Mouse (Mus musculus) hindbrain, embryonic 11.5 days (tissue): ENCODE measurements around the gene Prg3. TPM values are rescaled to one million over a fixed set of nuclear protein-coding genes. Genes with fewer than 3 reads are reported as not detected.

ENCODE experiments used
- ATAC-seq: fragments of 200-750 bp; cut with Nextera tagmentation; 2 replicates; pipeline ENCODE4 v1.8.0; 2017; ENCODE audit warnings: mild to moderate bottlenecking, moderate TSS enrichment, moderate library complexity; ENCODE audit not compliant: low FRiP score
- DNase-seq: peaks from one replicate; pipeline ENCODE4 v3.0.0-alpha.2; 2015; ENCODE audit warnings: low spot score
- H3K27ac ChIP-seq: fragments of 300-500 bp; sonication (generic); 2 replicates; pipeline ENCODE4 v1.5.1; 2014; ENCODE audit warnings: mild to moderate bottlenecking, low read depth, low read length
- H3K27me3 ChIP-seq: fragments of 300-500 bp; sonication (generic); 2 replicates; pipeline ENCODE4 v1.6.1; 2014; ENCODE audit warnings: mild to moderate bottlenecking, low read length, moderate library complexity, mixed read lengths; ENCODE audit not compliant: control insufficient read depth, insufficient read depth
- H3K36me3 ChIP-seq: fragments of 300-500 bp; sonication (generic); 2 replicates; pipeline ENCODE4 v1.6.1; 2014; ENCODE audit warnings: mild to moderate bottlenecking, low read length, moderate library complexity, mixed read lengths; ENCODE audit not compliant: control insufficient read depth, insufficient read depth
- H3K4me1 ChIP-seq: fragments of 300-500 bp; sonication (generic); replicated peaks from 2 replicates; pipeline ENCODE4 v1.6.1; 2014; ENCODE audit warnings: low read length, mixed read lengths; ENCODE audit not compliant: control insufficient read depth, insufficient read depth
- H3K4me2 ChIP-seq: fragments of 300-500 bp; sonication (generic); replicated peaks from 2 replicates; pipeline ENCODE4 v1.6.1; 2014; ENCODE audit warnings: mild to moderate bottlenecking, low read depth, low read length
- H3K4me3 ChIP-seq: fragments of 300-500 bp; sonication (generic); 2 replicates; pipeline ENCODE4 v1.5.1; 2014; ENCODE audit warnings: low read depth, low read length
- H3K9ac ChIP-seq: fragments of 300-500 bp; sonication (generic); 2 replicates; pipeline ENCODE4 v1.6.1; 2014; ENCODE audit warnings: low read depth, low read length
- H3K9me3 ChIP-seq: fragments of 300-500 bp; sonication (generic); 2 replicates; pipeline ENCODE4 v1.6.1; 2016; ENCODE audit warnings: low read length; ENCODE audit not compliant: control insufficient read depth
- WGBS: fragments of 180-500 bp; shearing (Covaris S2); extraction: QIAGEN DNeasy Blood & Tissue Kit; methylation state at CpG from one replicate; pipeline ENCODE4 v1.1.7; 2014; 5-methylcytosine and 5-hydroxymethylcytosine counted together
- polyA plus RNA-seq: library from polyadenylated mRNA; unstranded; fragments of >200 nt; fragmentation: Nextera tagmentation; extraction: Ambion mirVana; gene quantifications from 2 replicates; pipeline ENCODE4 v1.2.1, GENCODE M21; 2014

Gene Prg3
- not detected in 2 replicates for polyA plus RNA-seq

DNA sequence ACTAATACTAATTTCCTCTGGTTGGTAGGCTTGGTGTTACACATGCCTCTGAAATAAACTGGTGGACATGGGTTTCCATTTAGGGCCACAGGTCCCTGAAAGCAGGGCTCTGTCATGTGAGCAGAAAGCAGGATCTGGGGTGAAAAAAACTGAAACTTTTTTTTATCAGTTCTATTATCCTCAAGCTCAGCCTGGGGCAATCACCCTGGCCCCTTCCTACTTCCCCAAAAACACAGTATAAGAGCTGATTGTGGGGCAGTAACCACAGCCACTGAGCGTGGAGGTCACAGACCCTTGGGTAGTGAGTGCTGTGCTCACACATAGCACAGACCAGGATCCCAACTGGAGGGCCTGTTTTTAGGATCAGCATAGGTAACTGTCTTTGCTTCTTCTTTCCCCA, at the start of gene Prg3:
Gene Prg3 (plus strand): TSS at position 286 of the 400 bp plus-strand sequence.
- WGBS, result 73% methylated on average over 1 of the region's 1 CpGs
- H3K9me3 ChIP-seq, result no peaks in the 10 kb centered on the region

GRCm38 (mm10) chr2:84938249-84938946, 49.6 kb upstream of the Prg3 start:
- H3K4me1 ChIP-seq, result no peaks in the 10 kb centered on the region
- H3K27me3 ChIP-seq, result no peaks in the 10 kb centered on the region
- H3K9ac ChIP-seq, result no peak overlapping the region
- no peak for ATAC-seq
- H3K4me2 ChIP-seq, result no peak overlapping the region
- WGBS, result 80% methylated on average over 5 of the region's 5 CpGs
- H3K36me3 ChIP-seq, result no peaks in the 10 kb centered on the region
- no peak overlapping the region for H3K4me3 ChIP-seq
- H3K27ac ChIP-seq, result no peak overlapping the region
- H3K9me3 ChIP-seq, result no peaks in the 10 kb centered on the region
- DNase-seq, result no peak

More for the DNA sequence above, at the start of gene Prg3:
- no peaks in the 10 kb centered on the region for H3K36me3 ChIP-seq
- DNase-seq (no peak), ATAC-seq (no peak)
- H3K27ac ChIP-seq, result no peak within 1 kb of the TSS
- no peak within 1 kb of the TSS for H3K9ac ChIP-seq
- no peaks in the 10 kb centered on the region for H3K4me1 ChIP-seq
- no peak within 1 kb of the TSS for H3K4me3 ChIP-seq
- H3K4me2 ChIP-seq, result no peak within 1 kb of the TSS
- H3K27me3 ChIP-seq, result no peaks in the 10 kb centered on the region

DNA sequence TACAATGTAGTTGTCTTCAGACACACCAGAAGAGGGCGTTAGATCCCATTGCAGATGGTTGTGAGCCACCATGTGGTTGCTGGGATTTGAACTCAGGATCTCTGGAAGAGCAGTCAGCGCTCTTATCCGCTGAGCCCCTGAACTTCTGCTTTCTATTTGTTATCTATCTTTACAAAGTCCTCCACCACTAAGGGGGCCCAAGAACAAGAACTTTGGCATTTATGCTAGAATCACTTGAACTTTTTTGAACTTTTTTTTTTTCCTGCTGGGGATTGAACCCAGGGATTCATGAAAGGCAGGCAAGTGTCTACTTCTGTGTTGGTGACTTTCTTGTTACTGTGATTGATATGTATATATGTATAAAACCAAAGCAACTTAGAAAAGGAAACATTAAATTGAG, 48.7 kb upstream of the Prg3 start:
- DNase-seq (no peak), ATAC-seq (no peak)
- H3K36me3 ChIP-seq, result no peaks in the 10 kb centered on the region
- H3K4me2 ChIP-seq, result no peak overlapping the region
- no peaks in the 10 kb centered on the region for H3K9me3 ChIP-seq
- H3K27me3 ChIP-seq, result no peaks in the 10 kb centered on the region
- no peak overlapping the region for H3K4me3 ChIP-seq
- H3K4me1 ChIP-seq, result no peaks in the 10 kb centered on the region
- H3K27ac ChIP-seq, result no peak overlapping the region
- no peak overlapping the region for H3K9ac ChIP-seq
- WGBS, result 95% methylated on average over 3 of the region's 3 CpGs

DNA sequence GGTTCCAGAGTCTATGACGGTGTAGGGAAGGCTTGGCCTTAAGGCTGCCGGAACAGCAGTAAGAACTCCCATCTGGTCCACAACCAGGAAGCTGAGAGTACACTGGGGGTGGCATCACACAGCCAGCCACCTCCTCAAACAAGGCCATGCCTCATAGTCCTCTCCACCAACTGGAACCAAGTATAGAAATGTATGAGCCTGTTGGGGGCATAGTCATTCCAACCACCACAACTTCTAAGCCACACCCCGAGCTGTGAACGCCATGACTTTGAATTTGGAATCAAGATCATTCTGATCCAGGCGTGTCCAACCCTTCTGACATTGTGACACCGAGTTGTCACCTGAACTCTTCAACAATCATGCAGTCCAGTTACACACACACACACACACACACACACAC, 48.3 kb upstream of the Prg3 start:
- Histone ChIP-seq H3K9me3 (no peaks in the 10 kb centered on the region), H3K4me2 (no peak overlapping the region), H3K4me1 (no peaks in the 10 kb centered on the region), H3K27ac (no peak overlapping the region), H3K9ac (no peak overlapping the region), H3K36me3 (no peaks in the 10 kb centered on the region), H3K4me3 (no peak overlapping the region), H3K27me3 (no peaks in the 10 kb centered on the region)
- no peak for ATAC-seq
- 95% methylated on average over 6 of the region's 6 CpGs for WGBS
- no peak for DNase-seq

GRCm38 (mm10) chr2:84941332-84941731, 46.7 kb upstream of the Prg3 start:
- H3K4me2 ChIP-seq, result no peak overlapping the region
- H3K36me3 ChIP-seq, result no peaks in the 10 kb centered on the region
- no peak overlapping the region for H3K9ac ChIP-seq
- DNase-seq (no peak), ATAC-seq (no peak)
- no peaks in the 10 kb centered on the region for H3K9me3 ChIP-seq
- H3K4me1 ChIP-seq, result no peaks in the 10 kb centered on the region
- 79% methylated on average over 2 of the region's 2 CpGs for WGBS
- H3K4me3 ChIP-seq, result no peak overlapping the region
- H3K27ac ChIP-seq, result no peak overlapping the region
- H3K27me3 ChIP-seq, result no peaks in the 10 kb centered on the region

DNA sequence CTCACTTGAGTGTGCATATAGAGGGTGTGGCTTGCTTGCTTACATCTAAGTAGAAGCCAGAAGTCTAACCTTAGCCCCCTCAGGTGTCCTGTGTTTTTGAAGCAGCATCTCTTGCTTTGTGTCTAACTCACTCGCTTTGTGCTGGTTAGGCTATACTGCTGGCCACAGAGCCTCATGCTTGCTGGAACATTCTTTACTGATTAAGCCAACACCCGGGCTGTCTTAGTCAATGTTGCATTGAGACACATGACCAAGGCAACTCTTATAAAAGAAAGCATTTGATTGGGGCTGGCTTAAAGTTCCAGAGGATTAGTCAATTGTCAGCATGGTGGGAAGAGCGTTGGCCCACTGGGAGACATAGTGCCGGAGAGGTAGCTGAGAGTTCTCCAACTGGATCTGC, 46.2 kb upstream of the Prg3 start:
- Histone ChIP-seq H3K36me3 (no peaks in the 10 kb centered on the region), H3K9me3 (no peaks in the 10 kb centered on the region), H3K4me1 (no peaks in the 10 kb centered on the region), H3K27me3 (no peaks in the 10 kb centered on the region), H3K9ac (no peak overlapping the region), H3K4me2 (no peak overlapping the region), H3K27ac (no peak overlapping the region), H3K4me3 (no peak overlapping the region)
- 93% methylated on average over 4 of the region's 4 CpGs for WGBS
- ATAC-seq (no peak), DNase-seq (no peak)

DNA sequence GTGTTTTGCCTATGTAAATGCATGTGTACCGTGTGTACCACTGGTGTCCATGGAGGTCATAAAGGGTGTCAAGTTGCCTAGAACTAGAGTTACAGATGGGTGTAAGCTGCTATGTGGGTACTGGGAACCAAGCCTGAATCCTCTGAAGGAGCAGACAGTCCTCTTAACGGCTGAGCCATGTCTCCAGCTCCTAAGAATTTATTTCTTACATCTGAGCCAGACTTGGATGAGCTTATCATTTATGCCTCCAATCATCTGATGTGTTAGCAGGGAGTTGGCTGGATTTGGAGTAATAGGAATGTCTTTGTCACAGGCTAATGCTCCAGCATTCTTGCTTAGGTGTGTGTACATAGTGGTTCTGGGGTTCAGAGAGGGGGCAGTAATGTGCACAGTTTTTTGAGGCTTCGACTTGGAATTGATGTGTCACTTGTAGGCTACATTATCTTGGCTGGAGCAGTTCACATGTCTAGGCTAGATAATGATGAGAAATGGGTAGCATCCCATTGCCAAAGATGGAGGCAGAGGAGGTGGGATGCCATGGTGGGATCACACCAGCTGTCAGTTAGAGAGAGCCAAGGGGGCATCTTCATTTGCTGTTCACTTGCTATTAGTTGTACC, 40.8 kb upstream of the Prg3 start:
- H3K4me1 ChIP-seq, result no peaks in the 10 kb centered on the region
- no peak overlapping the region for H3K4me2 ChIP-seq

DNA sequence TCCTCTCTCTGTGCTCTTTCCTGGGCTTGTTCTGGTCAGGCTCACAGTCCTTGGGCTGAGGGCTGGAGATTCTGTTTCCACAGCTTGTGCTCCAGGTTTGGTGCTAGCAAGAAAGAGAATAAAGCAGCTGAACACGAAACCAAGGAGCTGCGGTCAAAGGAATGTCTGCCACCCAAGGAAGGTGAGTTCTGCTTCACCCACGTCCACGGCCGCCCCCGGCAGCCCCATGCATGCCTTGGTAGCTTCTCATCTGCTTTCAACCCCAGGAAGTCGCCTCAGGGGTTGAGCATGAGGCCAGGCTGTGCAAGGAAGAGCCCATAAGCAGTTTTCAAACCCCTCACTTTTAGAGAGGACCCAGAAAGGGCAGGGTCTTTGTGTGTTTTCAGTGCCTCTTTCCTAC, 39.8 kb upstream of the Prg3 start:
- Histone ChIP-seq H3K4me1 (no peaks in the 10 kb centered on the region), H3K4me2 (no peak overlapping the region), H3K27me3 (no peaks in the 10 kb centered on the region), H3K27ac (no peak overlapping the region), H3K4me3 (no peak overlapping the region), H3K9ac (no peak overlapping the region), H3K36me3 (no peaks in the 10 kb centered on the region), H3K9me3 (no peaks in the 10 kb centered on the region)
- no peak for DNase-seq
- no peak for ATAC-seq
- WGBS, result 91% methylated on average over 7 of the region's 7 CpGs

More for the DNA sequence above, 40.8 kb upstream of the Prg3 start:
- H3K36me3 ChIP-seq, result no peaks in the 10 kb centered on the region
- H3K27me3 ChIP-seq, result no peaks in the 10 kb centered on the region
- H3K9ac ChIP-seq, result no peak overlapping the region
- ATAC-seq (no peak), DNase-seq (no peak)
- 92% methylated on average over 3 of the region's 3 CpGs for WGBS
- H3K4me3 ChIP-seq, result no peak overlapping the region
- no peaks in the 10 kb centered on the region for H3K9me3 ChIP-seq
- no peak overlapping the region for H3K27ac ChIP-seq

DNA sequence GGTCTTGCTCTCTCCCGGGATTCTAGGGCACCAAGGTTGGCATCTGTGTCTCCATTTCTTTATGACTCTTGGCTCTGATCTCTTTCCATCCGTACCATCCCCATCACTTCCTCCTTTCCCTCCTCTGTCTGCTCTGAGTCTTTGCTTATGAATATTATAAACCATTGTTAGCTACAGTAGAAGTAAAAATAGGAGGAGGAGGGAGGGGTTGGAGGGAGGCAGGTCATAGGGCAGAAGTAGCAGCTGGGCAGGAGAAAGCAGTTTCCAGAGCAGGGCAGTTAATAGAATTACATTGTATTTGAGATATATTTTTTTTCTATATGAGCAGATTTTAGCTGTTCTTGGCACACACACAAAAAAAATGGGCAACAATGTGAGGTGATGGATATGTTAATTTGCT, 39.3 kb upstream of the Prg3 start:
- no peaks in the 10 kb centered on the region for H3K36me3 ChIP-seq
- H3K4me3 ChIP-seq, result no peak overlapping the region
- no peak for ATAC-seq
- H3K9me3 ChIP-seq, result no peaks in the 10 kb centered on the region
- no peak overlapping the region for H3K9ac ChIP-seq
- DNase-seq, result no peak
- no peak overlapping the region for H3K27ac ChIP-seq
- H3K27me3 ChIP-seq, result no peaks in the 10 kb centered on the region
- WGBS, result 87% methylated on average over 2 of the region's 2 CpGs
- no peak overlapping the region for H3K4me2 ChIP-seq
- H3K4me1 ChIP-seq, result no peaks in the 10 kb centered on the region
